Mouse (Mus musculus) heart, embryonic 13.5 days (tissue): ENCODE results near the gene Fbxo27. TPM values are rescaled to one million over a fixed set of nuclear protein-coding genes. Genes with fewer than 3 reads are reported as not detected.
A peak's percentile ranks its signal among the peaks of the same experiment; 100 is the strongest.
"Not testable (repeated sequence)": the region's sequence is repeated elsewhere in the genome, so short reads cannot be mapped to it uniquely, and the experiment has no call there.

Source experiments
- ATAC-seq: fragments of 200-750 bp; cut with Nextera tagmentation; 2 replicates; pipeline ENCODE4 v1.8.0; 2017; ENCODE audit warnings: moderate TSS enrichment; ENCODE audit not compliant: insufficient number of reproducible peaks, low FRiP score, low TSS enrichment; ENCODE audit errors: extremely low read depth
- H3K27ac ChIP-seq: fragments of 300-500 bp; sonication (generic); replicated peaks from 2 replicates; pipeline ENCODE4 v1.5.1; 2015; ENCODE audit warnings: moderate library complexity, mild to moderate bottlenecking, inconsistent platforms
- H3K27me3 ChIP-seq: fragments of 300-500 bp; sonication (generic); replicated peaks from 2 replicates; pipeline ENCODE4 v1.6.1; 2015; ENCODE audit warnings: mild to moderate bottlenecking, inconsistent platforms
- H3K36me3 ChIP-seq: fragments of 300-500 bp; sonication (generic); 2 replicates; pipeline ENCODE4 v1.6.1; 2015; ENCODE audit warnings: mild to moderate bottlenecking, inconsistent platforms
- H3K4me1 ChIP-seq: fragments of 300-500 bp; sonication (generic); 2 replicates; pipeline ENCODE4 v1.6.1; 2015; ENCODE audit warnings: inconsistent platforms
- H3K4me2 ChIP-seq: fragments of 300-500 bp; sonication (generic); 2 replicates; pipeline ENCODE4 v1.6.1; 2015; ENCODE audit warnings: inconsistent platforms, mild to moderate bottlenecking, moderate library complexity
- H3K4me3 ChIP-seq: fragments of 300-500 bp; sonication (generic); 2 replicates; pipeline ENCODE4 v1.5.1; 2015; ENCODE audit warnings: moderate library complexity, mild to moderate bottlenecking, inconsistent platforms
- H3K9ac ChIP-seq: fragments of 300-500 bp; sonication (generic); 2 replicates; pipeline ENCODE4 v1.6.1; 2015; ENCODE audit warnings: inconsistent platforms, mild to moderate bottlenecking, moderate library complexity
- H3K9me3 ChIP-seq: fragments of 300-500 bp; sonication (generic); 2 replicates; pipeline ENCODE4 v1.6.1; 2016; ENCODE audit warnings: inconsistent platforms
- WGBS: fragments of 180-500 bp; shearing (Covaris S2); methylation state at CpG from one replicate; pipeline ENCODE4 v1.1.7; 2015; ENCODE audit warnings: mixed read lengths; 5-methylcytosine and 5-hydroxymethylcytosine counted together
- polyA plus RNA-seq: library from polyadenylated mRNA; unstranded; fragments of >200 nt; fragmentation: Nextera tagmentation; extraction: Ambion mirVana; gene quantifications from 2 replicates; pipeline ENCODE4 v1.2.1, GENCODE M21; 2015

Gene Fbxo27
- 4.2 and 4.7 TPM in 2 replicates for polyA plus RNA-seq

DNA sequence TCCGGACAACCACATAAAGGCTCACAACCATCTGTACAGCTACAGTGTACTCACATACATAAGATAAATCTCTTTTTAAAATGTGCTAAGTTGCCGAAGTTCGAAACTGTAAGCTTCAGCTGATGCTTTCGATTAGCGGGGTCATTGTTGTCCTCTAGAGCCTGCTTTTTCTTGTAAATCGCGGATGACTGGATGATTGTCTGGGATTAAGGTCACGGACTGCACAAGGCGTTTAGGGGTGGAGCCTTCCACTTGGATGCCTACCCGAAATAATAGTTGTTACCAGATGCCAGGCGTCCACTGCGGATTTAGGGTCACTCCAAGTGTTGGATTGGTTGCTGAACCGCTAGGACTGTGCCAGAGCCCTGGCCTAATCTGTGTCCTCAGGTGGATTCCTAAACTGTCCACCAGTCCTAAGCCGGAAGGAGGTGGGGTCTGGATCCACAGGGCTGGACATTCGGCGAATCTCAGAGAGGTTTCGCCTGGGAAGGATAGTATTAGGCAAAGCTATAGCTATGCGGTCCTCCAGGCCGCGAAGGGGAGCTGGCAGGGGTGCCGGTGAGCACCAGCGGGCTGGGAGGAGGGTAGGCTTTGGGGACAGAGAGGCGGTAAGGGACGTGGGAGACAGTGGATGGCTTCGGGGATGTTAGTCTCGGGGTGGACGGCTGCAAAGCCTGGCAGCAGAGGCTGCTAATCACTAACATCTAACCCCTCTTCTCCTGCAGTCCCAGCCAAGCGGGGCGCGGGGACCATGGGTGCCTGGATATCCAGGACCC is at the start of gene Fbxo27:
Gene Fbxo27 (plus strand): TSS at position 305 of the 776 bp plus-strand sequence.
- H3K9me3 ChIP-seq, result no peaks in the 10 kb centered on the region
- 34% methylated on average over 30 of the region's 30 CpGs for WGBS
- peak within 1 kb of the TSS; percentile 90 for H3K4me2 ChIP-seq
- peaks cover 10% of the 10 kb centered on the region for H3K4me1 ChIP-seq
- no peak for ATAC-seq
- H3K27me3 ChIP-seq, result peaks cover 36% of the 10 kb centered on the region
- H3K27ac ChIP-seq, result no peak within 1 kb of the TSS
- peak within 1 kb of the TSS; percentile 63 for H3K4me3 ChIP-seq
- no peaks in the 10 kb centered on the region for H3K36me3 ChIP-seq
- peak within 1 kb of the TSS; percentile 79 for H3K9ac ChIP-seq

DNA sequence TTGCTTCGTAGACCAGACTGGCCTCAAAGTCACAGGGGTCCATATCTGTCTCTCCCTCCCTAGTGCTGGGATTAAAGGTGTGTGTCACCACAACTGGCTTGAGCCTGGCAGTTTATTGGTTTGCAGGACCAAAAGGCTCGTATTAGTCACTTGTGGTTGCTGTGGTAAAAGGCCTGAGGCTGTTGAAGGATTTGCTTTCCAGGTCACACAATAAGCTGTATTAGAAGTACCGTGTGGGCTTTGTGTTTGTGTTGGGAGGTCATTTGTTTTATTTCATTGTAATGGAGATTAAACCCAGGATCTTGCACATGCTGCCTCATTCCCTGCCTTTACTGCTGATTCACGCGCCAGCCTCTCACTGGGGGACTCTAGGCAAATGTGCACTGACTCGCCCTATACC is 47.3 kb upstream of the Fbxo27 start:
- no peak overlapping the region for H3K9ac ChIP-seq
- H3K4me3 ChIP-seq, result no peak overlapping the region
- H3K4me2 ChIP-seq, result no peak overlapping the region
- H3K27ac ChIP-seq, result no peak overlapping the region
- WGBS, result 70% methylated on average over 6 of the region's 6 CpGs
- no peaks in the 10 kb centered on the region for H3K27me3 ChIP-seq
- no peaks in the 10 kb centered on the region for H3K36me3 ChIP-seq
- no peaks in the 10 kb centered on the region for H3K9me3 ChIP-seq
- ATAC-seq, result no peak
- H3K4me1 ChIP-seq, result no peaks in the 10 kb centered on the region

DNA sequence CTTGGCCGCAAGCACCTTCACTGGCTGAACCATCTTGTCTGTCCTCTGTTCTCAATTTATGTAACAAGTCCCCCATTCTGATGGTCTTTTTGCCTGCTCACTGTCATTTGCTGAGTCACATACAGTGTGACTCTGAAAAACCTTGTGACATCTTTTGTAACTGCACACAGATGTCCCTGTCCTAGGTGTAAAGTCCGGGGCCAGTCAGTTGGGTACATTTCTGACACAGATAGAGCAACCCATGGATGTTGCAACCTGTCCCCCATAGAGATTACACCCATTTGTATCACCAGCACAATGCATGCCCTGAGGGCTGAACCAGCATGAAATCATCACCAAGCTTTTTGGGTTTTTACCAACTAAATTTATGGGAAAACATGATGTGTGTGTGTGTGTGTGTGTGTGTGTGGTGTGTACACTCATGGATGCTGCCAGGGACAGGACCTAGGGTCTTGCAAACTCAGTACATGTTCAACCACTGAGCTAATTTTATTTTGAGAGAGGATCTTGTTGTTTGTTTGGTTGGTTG is 46.6 kb upstream of the Fbxo27 start:
- Histone ChIP-seq H3K4me3 (no peak overlapping the region), H3K4me1 (no peaks in the 10 kb centered on the region), H3K9me3 (0 out of 2 replicates have a peak, but pooled peaks cover under 1% of the 10 kb centered on the region), H3K9ac (no peak overlapping the region), H3K4me2 (no peak overlapping the region), H3K36me3 (no peaks in the 10 kb centered on the region), H3K27ac (no peak overlapping the region), H3K27me3 (no peaks in the 10 kb centered on the region)
- 75% methylated on average over 2 of the region's 2 CpGs for WGBS
- no peak for ATAC-seq

DNA sequence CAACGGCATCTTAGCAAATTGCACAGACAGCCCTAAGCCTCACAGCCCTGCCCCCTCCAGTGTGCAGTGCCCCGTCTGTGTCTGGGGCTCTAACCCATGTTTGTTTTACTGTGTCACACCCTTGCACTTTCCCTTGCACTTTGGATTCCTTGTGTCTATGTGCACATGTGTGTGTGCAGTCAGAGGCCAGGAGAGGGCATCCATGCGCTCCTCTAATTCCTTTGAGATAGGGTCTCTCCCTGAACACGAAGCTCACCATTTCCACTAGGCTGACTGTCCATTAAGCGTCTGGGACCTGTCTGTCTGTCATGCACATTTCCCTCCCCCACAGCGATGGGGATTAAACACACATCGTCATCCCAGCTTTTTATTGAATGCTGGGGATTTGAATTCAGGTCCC is 45.6 kb upstream of the Fbxo27 start:
- H3K4me2 ChIP-seq, result no peak overlapping the region
- 0 out of 2 replicates have a peak, but pooled peaks cover 2% of the 10 kb centered on the region for H3K9me3 ChIP-seq
- H3K4me3 ChIP-seq, result no peak overlapping the region
- H3K4me1 ChIP-seq, result no peaks in the 10 kb centered on the region
- H3K36me3 ChIP-seq, result no peaks in the 10 kb centered on the region
- no peak overlapping the region for H3K27ac ChIP-seq
- H3K27me3 ChIP-seq, result no peaks in the 10 kb centered on the region
- WGBS, result 47% methylated on average over 7 of the region's 7 CpGs
- no peak for ATAC-seq
- H3K9ac ChIP-seq, result no peak overlapping the region

DNA sequence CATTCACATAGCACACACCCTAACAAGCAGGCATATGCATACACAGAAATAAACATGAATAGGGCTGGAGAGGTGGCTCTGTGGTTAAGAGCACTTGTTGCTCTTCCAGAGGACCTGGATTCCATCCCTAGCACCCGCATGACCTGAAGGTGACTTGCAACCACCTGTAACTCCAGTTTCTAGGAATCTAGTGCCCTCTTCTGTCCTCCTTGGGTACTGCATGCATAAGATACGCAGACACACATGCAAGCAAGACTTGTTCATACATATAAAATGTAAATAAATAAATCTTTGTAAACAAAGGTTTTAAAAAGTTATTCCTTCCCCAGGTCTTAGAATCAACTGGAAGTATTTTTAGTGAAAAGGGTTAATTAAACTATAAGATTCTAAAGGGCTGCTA is 41.5 kb upstream of the Fbxo27 start:
- H3K27ac ChIP-seq, result no peak overlapping the region
- H3K4me2 ChIP-seq, result no peak overlapping the region
- no peak overlapping the region for H3K9ac ChIP-seq
- no peaks in the 10 kb centered on the region for H3K36me3 ChIP-seq
- no peaks in the 10 kb centered on the region for H3K27me3 ChIP-seq
- H3K4me1 ChIP-seq, result no peaks in the 10 kb centered on the region
- H3K4me3 ChIP-seq, result no peak overlapping the region
- ATAC-seq, result no peak
- 91% methylated on average over 2 of the region's 2 CpGs for WGBS
- 0 out of 2 replicates have a peak, but pooled peaks cover 2% of the 10 kb centered on the region for H3K9me3 ChIP-seq

DNA sequence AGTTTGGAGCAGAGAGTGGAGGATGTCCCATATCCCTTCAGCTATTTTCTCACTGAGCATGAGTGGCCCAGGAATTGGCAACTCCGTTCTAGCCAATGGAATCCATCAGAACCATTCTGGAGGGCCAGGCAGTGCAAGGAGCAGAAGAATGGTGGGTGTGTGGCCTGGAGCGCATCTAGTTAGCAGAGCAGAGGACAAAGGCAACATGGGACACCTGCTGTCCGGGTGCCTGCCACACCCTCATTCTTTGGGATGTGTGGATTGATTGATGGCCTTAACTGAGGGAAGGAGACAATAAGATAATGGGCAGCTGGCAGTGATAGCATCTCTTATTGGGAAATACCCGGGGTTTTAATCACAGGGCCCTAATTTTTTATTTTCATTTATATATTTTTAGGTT is 36.2 kb upstream of the Fbxo27 start:
- Histone ChIP-seq H3K9ac (no peak overlapping the region), H3K4me1 (no peaks in the 10 kb centered on the region), H3K27me3 (no peaks in the 10 kb centered on the region), H3K4me2 (no peak overlapping the region), H3K36me3 (no peaks in the 10 kb centered on the region), H3K9me3 (no peaks in the 10 kb centered on the region), H3K4me3 (no peak overlapping the region), H3K27ac (no peak overlapping the region)
- WGBS, result 67% methylated on average over 4 of the region's 4 CpGs
- no peak for ATAC-seq

DNA sequence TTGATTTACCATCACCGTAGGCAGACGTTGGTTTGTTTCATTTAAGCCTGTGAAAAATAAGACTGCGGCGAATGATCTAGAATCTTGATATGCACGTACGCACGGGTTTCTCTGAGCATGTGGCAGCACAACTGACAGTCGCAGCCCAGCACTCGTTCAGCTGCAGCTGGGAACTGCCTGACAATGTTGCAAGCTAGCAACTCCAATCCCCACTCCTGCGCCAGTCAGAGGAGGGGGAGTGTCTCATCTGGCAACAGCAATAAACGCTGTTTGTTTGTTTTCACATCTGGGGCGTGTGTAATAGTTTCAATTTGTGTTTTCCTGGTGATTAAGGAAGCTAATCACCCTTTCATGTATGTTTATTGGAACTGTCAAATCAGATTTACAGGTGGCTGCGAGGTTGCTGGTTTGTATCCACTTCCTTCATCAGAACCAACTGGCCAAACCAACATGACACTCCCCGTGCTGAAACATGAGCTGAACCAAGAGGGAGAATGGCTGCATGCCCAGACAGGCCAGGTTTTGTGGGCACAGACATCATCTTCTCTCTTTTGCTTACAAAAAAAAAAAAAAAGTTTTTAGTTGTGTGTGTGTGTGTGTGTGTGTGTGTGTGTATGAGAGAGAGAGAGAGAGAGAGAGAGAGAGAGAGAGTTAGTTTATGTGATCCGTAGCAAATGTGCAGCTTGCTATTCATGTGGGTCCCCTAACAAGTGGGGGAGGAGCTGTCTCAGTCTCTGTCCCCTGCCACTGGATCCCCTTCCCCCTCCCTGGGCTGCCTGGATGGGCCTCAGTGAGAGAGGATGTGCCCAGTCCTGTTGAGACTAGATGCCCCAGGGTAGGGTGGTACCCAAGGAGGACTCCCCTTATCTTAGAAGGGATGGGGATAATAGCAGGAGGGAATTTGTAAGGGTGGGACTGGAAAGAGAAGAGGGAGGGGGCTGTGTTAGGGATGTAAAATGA is 26.7 kb upstream of the Fbxo27 start:
- H3K4me1 ChIP-seq, result 0 out of 2 replicates have a peak, but pooled peaks cover 8% of the 10 kb centered on the region
- peaks cover 18% of the 10 kb centered on the region for H3K27me3 ChIP-seq
- ATAC-seq, result no peak
- H3K4me2 ChIP-seq, result peak overlapping the region; percentile 60
- no peaks in the 10 kb centered on the region for H3K9me3 ChIP-seq
- no peak overlapping the region for H3K27ac ChIP-seq
- peak overlapping the region; percentile 21 for H3K4me3 ChIP-seq
- H3K9ac ChIP-seq, result no peak overlapping the region
- 21% methylated on average over 15 of the region's 15 CpGs for WGBS
- no peaks in the 10 kb centered on the region for H3K36me3 ChIP-seq

DNA sequence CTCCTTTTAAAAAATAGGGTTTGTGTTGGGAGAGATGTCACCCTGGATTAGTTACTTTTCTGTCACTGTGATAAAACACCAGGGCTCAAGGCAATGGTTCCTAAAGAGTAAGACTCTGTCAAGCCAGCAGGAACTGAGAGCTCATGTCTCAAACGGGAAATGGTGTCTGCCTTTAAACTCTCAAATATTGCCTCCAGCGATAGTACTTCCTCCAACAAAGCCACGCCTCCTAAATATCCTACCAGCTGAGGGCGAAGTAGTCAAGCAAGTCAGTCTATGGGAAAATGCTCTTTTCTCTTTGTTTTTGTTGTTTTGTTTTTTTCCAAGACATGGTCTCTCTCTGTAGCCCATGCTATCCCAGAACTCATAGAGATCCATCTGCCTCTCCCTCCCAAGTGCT is 21.5 kb upstream of the Fbxo27 start:
- Histone ChIP-seq H3K4me3 (no peak overlapping the region), H3K27me3 (no peaks in the 10 kb centered on the region; the same call in 1 of the 2 replicates), H3K27ac (no peak overlapping the region), H3K4me2 (no peak overlapping the region), H3K36me3 (no peaks in the 10 kb centered on the region), H3K9ac (no peak overlapping the region), H3K9me3 (no peaks in the 10 kb centered on the region), H3K4me1 (no peaks in the 10 kb centered on the region)
- 54% methylated on average over 4 of the region's 4 CpGs for WGBS
- no peak for ATAC-seq

DNA sequence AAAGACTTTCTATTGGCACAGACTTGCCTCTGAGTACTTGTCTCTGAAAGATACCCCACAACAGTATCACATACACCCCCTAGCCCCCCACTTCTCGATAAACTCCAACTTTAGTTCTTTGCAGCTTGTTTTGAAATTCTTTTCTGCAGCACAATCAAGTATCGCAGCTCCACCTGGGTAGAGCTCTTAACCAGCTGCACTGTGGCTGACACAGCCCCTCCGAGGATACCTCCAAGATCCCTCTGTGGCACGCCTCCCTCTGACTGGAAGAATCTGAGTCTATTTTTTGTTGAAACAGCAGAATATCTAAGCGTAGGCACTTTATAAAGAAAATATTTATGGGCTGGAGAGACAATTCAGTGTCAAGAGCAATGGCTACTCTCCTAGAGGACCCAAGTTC is 20.4 kb upstream of the Fbxo27 start:
- H3K27me3 ChIP-seq, result no peaks in the 10 kb centered on the region; the same call in 1 of the 2 replicates
- H3K4me1 ChIP-seq, result no peaks in the 10 kb centered on the region
- H3K36me3 ChIP-seq, result no peaks in the 10 kb centered on the region
- H3K4me2 ChIP-seq, result no peak overlapping the region
- no peak for ATAC-seq
- H3K9me3 ChIP-seq, result no peaks in the 10 kb centered on the region
- no peak overlapping the region for H3K4me3 ChIP-seq
- 75% methylated on average over 5 of the region's 5 CpGs for WGBS
- no peak overlapping the region for H3K9ac ChIP-seq
- no peak overlapping the region for H3K27ac ChIP-seq

DNA sequence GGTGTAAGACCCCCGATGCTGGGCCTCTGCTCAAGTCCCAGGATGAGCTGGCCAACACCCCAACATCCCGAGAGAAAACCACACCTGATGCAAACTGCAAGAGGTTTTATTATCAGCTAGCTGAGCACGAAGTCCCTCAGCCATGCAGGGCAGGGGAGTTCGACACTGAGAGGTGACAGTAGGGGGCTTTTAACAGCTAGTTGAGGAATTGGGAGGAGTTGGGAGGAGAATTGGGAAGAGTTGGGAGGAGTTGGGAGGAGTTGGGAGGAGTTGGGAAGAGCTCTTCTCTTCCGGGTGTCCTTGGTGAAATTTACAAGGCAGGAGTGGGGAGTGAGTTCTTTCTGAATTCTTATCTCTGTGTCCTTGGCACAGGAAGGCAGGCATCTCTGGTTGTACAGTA is 19.9 kb upstream of the Fbxo27 start:
- not testable (repeated sequence) for ATAC-seq, H3K9ac ChIP-seq, H3K27ac ChIP-seq, H3K9me3 ChIP-seq, H3K36me3 ChIP-seq, H3K27me3 ChIP-seq, H3K4me1 ChIP-seq, H3K4me2 ChIP-seq, H3K4me3 ChIP-seq
- 49% methylated on average over 5 of the region's 5 CpGs for WGBS

DNA sequence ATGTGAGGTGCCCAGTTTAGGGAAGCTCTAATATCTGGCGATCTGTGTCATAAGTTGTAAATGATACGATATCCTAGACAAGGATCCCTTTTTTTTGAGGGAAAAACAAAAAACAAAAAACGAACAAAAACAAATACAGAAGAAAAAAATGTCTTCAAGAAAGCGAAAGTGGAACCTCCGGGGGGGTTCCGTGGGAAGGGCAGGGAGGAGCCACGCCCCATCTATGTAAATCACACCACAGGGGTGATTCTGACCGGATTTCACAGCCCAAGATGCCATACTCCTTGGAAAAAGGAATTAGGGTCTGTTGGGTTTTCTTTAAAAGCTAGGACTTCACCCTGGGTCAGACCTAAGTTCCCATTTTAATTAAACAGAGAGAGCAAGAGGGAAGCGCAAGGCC is 17.7 kb upstream of the Fbxo27 start:
- Histone ChIP-seq H3K27ac (no peak overlapping the region), H3K9me3 (no peaks in the 10 kb centered on the region), H3K4me2 (no peak overlapping the region), H3K36me3 (no peaks in the 10 kb centered on the region), H3K4me1 (peaks cover 10% of the 10 kb centered on the region; the same call in 1 of the 2 replicates), H3K9ac (no peak overlapping the region), H3K4me3 (no peak overlapping the region), H3K27me3 (no peaks in the 10 kb centered on the region)
- WGBS, result 69% methylated on average over 9 of the region's 9 CpGs
- ATAC-seq, result no peak
